Mouse (Mus musculus): ENCODE data around the gene Slc25a21.

- no peak for TF ChIP-seq CTCF (IDR thresholded peaks at IDR 0.05; ENCODE audit: control insufficient read depth, insufficient read depth, insufficient read length)
- TF ChIP-seq MYOD1 (IDR thresholded peaks at IDR 0.05; ENCODE audit: control insufficient read depth, insufficient read length, low read depth) = no peak
- no peak for TF ChIP-seq CEBPB (IDR thresholded peaks at IDR 0.05; ENCODE audit: low read depth)
- no peak for TF ChIP-seq MAX (IDR thresholded peaks at IDR 0.05)
Measured at GRCm38 (mm10) chr12:56687640-56688481, 509.4 kb downstream of the Slc25a21 start.

Measured in C2C12 (cell line).